Mouse (Mus musculus): ENCODE data around the gene Hira. TPM values are rescaled to one million over a fixed set of nuclear protein-coding genes. Genes with fewer than 3 reads are reported as not detected.
A peak's percentile ranks its signal among the peaks of the same experiment; 100 is the strongest.

Hira gene
- polyA plus RNA-seq (2015; fragmentation: Nextera tagmentation; extraction: Ambion mirVana) = 2.2 and 3.0 TPM in 2 replicates

- Histone ChIP-seq H3K9me3 (replicated peaks; ENCODE audit: control insufficient read depth, low read length) (no peaks in the 10 kb centered on the region), H3K4me1 (ENCODE audit: control insufficient read depth, low read depth, low read length) (peaks cover 22% of the 10 kb centered on the region), H3K27me3 (ENCODE audit: control insufficient read depth, insufficient read depth, low read depth, low read length) (no peaks in the 10 kb centered on the region), H3K36me3 (ENCODE audit: control insufficient read depth, insufficient read depth) (peaks cover 12% of the 10 kb centered on the region; the same call in 1 of the 2 replicates), H3K9ac (ENCODE audit: low read depth, low read length) (peak within 1 kb of the TSS; percentile 91), H3K4me2 (ENCODE audit: low read depth, low read length) (peak within 1 kb of the TSS; percentile 98), H3K27ac (ENCODE audit: low read length) (peak within 1 kb of the TSS; percentile 98), H3K4me3 (ENCODE audit: low read depth, low read length) (peak within 1 kb of the TSS; percentile 93)
- ATAC-seq (ENCODE audit: low read depth) = peak; percentile 93
- WGBS (ENCODE audit: insufficient replicate concordance) = under 1% methylated on average over 76 of the region's 93 CpGs
Measured at GRCm38 (mm10) chr16:18876442-18877308, at the start of gene Hira, which contains the start of gene Mrpl40. Gene Hira (plus strand): TSS chr16:18877037. Gene Mrpl40 (minus strand): TSS chr16:18876862.

- peaks cover 41% of the 10 kb centered on the region for H3K36me3 ChIP-seq (ENCODE audit: control insufficient read depth, insufficient read depth)
- 83% methylated on average over 3 of the region's 3 CpGs for WGBS (ENCODE audit: insufficient replicate concordance)
- ATAC-seq (ENCODE audit: low read depth) = no peak
Measured at GRCm38 (mm10) chr16:18828630-18829029, 48.2 kb upstream of the Hira start.

GRCm38 (mm10) chr16:18829102-18829501 lies 47.7 kb upstream of the Hira start:
- H3K27me3 ChIP-seq (ENCODE audit: control insufficient read depth, insufficient read depth, low read depth, low read length) = no peaks in the 10 kb centered on the region
- no peak overlapping the region for H3K4me3 ChIP-seq (ENCODE audit: low read depth, low read length)
- no peak for ATAC-seq (ENCODE audit: low read depth)
- H3K4me1 ChIP-seq (ENCODE audit: control insufficient read depth, low read depth, low read length) = no peaks in the 10 kb centered on the region
- H3K9ac ChIP-seq (ENCODE audit: low read depth, low read length) = no peak overlapping the region
- peaks cover 43% of the 10 kb centered on the region for H3K36me3 ChIP-seq (ENCODE audit: control insufficient read depth, insufficient read depth)
- 88% methylated on average over 6 of the region's 6 CpGs for WGBS (ENCODE audit: insufficient replicate concordance)
- H3K9me3 ChIP-seq (replicated peaks; ENCODE audit: control insufficient read depth, low read length) = no peaks in the 10 kb centered on the region
- no peak overlapping the region for H3K27ac ChIP-seq (ENCODE audit: low read length)
- no peak overlapping the region for H3K4me2 ChIP-seq (ENCODE audit: low read depth, low read length)

More at GRCm38 (mm10) chr16:18828630-18829029, 48.2 kb upstream of the Hira start:
- Histone ChIP-seq H3K4me2 (ENCODE audit: low read depth, low read length) (no peak overlapping the region), H3K4me1 (ENCODE audit: control insufficient read depth, low read depth, low read length) (no peaks in the 10 kb centered on the region), H3K27me3 (ENCODE audit: control insufficient read depth, insufficient read depth, low read depth, low read length) (no peaks in the 10 kb centered on the region), H3K9ac (ENCODE audit: low read depth, low read length) (no peak overlapping the region), H3K9me3 (replicated peaks; ENCODE audit: control insufficient read depth, low read length) (no peaks in the 10 kb centered on the region), H3K27ac (ENCODE audit: low read length) (no peak overlapping the region), H3K4me3 (ENCODE audit: low read depth, low read length) (no peak overlapping the region)

- ATAC-seq (ENCODE audit: low read depth) = no peak
- Histone ChIP-seq H3K27ac (ENCODE audit: low read length) (no peak overlapping the region), H3K4me3 (ENCODE audit: low read depth, low read length) (no peak overlapping the region), H3K36me3 (ENCODE audit: control insufficient read depth, insufficient read depth) (peaks cover 15% of the 10 kb centered on the region), H3K9ac (ENCODE audit: low read depth, low read length) (no peak overlapping the region), H3K27me3 (ENCODE audit: control insufficient read depth, insufficient read depth, low read depth, low read length) (no peaks in the 10 kb centered on the region), H3K4me2 (ENCODE audit: low read depth, low read length) (no peak overlapping the region), H3K4me1 (ENCODE audit: control insufficient read depth, low read depth, low read length) (peaks cover 8% of the 10 kb centered on the region), H3K9me3 (replicated peaks; ENCODE audit: control insufficient read depth, low read length) (no peaks in the 10 kb centered on the region)
- 74% methylated on average over 2 of the region's 2 CpGs for WGBS (ENCODE audit: insufficient replicate concordance)
Measured at GRCm38 (mm10) chr16:18833486-18833885, 43.4 kb upstream of the Hira start.

- Histone ChIP-seq H3K4me3 (ENCODE audit: low read depth, low read length) (peak overlapping the region; percentile 77), H3K36me3 (ENCODE audit: control insufficient read depth, insufficient read depth) (peaks cover 13% of the 10 kb centered on the region), H3K4me1 (ENCODE audit: control insufficient read depth, low read depth, low read length) (peaks cover 8% of the 10 kb centered on the region), H3K27me3 (ENCODE audit: control insufficient read depth, insufficient read depth, low read depth, low read length) (no peaks in the 10 kb centered on the region), H3K9me3 (replicated peaks; ENCODE audit: control insufficient read depth, low read length) (no peaks in the 10 kb centered on the region), H3K4me2 (ENCODE audit: low read depth, low read length) (peak overlapping the region; percentile 80), H3K27ac (ENCODE audit: low read length) (no peak overlapping the region), H3K9ac (ENCODE audit: low read depth, low read length) (peak overlapping the region; percentile 94)
- ATAC-seq (ENCODE audit: low read depth) = no peak
- 34% methylated on average over 3 of the region's 3 CpGs for WGBS (ENCODE audit: insufficient replicate concordance)
Measured at GRCm38 (mm10) chr16:18836073-18836467, 40.8 kb upstream of the Hira start.

GRCm38 (mm10) chr16:18836468-18837208 lies 40.2 kb upstream of the Hira start, which contains the start of the genes 2510002D24Rik and Gm28539:
Gene 2510002D24Rik (plus strand): TSS chr16:18836578.
Gene Gm28539 (plus strand): TSS chr16:18836584.
- H3K27me3 ChIP-seq (ENCODE audit: control insufficient read depth, insufficient read depth, low read depth, low read length) = no peaks in the 10 kb centered on the region
- ATAC-seq (ENCODE audit: low read depth) = peak; percentile 99
- peak within 1 kb of the TSS; percentile 77 for H3K4me3 ChIP-seq (ENCODE audit: low read depth, low read length)
- WGBS (ENCODE audit: insufficient replicate concordance) = under 1% methylated on average over 46 of the region's 46 CpGs
- peak within 1 kb of the TSS; percentile 94 for H3K9ac ChIP-seq (ENCODE audit: low read depth, low read length)
- H3K9me3 ChIP-seq (replicated peaks; ENCODE audit: control insufficient read depth, low read length) = no peaks in the 10 kb centered on the region
- peak within 1 kb of the TSS; percentile 80 for H3K4me2 ChIP-seq (ENCODE audit: low read depth, low read length)
- peaks cover 13% of the 10 kb centered on the region for H3K36me3 ChIP-seq (ENCODE audit: control insufficient read depth, insufficient read depth)
- H3K27ac ChIP-seq (ENCODE audit: low read length) = peak within 1 kb of the TSS; percentile 60
- H3K4me1 ChIP-seq (ENCODE audit: control insufficient read depth, low read depth, low read length) = peaks cover 8% of the 10 kb centered on the region

DNA sequence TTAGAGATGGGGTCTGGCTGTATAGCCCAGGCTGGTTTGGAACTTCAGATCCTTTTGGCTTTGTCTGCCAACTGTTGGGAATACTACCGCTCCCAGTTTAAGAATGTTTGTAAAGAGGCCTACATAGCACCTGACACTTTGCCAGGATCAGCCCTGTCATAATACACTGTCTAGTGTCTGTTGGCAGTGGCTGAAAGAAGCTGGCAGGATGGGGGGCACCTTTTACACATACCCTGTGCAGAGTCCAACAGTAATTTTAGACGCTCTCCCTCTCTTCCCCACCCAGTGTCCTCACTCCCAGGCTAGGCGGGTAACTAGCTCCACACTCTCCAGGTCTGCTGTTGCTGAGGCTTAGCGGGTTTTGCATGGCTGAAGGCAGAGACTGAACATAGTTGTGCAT lies 38.5 kb upstream of the Hira start:
- H3K9me3 ChIP-seq (replicated peaks; ENCODE audit: control insufficient read depth, low read length) = no peaks in the 10 kb centered on the region
- H3K4me1 ChIP-seq (ENCODE audit: control insufficient read depth, low read depth, low read length) = peaks cover 8% of the 10 kb centered on the region
- H3K27ac ChIP-seq (ENCODE audit: low read length) = no peak overlapping the region
- H3K36me3 ChIP-seq (ENCODE audit: control insufficient read depth, insufficient read depth) = peaks cover 10% of the 10 kb centered on the region
- ATAC-seq (ENCODE audit: low read depth) = no peak
- 90% methylated on average over 4 of the region's 4 CpGs for WGBS (ENCODE audit: insufficient replicate concordance)
- no peak overlapping the region for H3K9ac ChIP-seq (ENCODE audit: low read depth, low read length)
- H3K27me3 ChIP-seq (ENCODE audit: control insufficient read depth, insufficient read depth, low read depth, low read length) = no peaks in the 10 kb centered on the region
- no peak overlapping the region for H3K4me3 ChIP-seq (ENCODE audit: low read depth, low read length)
- no peak overlapping the region for H3K4me2 ChIP-seq (ENCODE audit: low read depth, low read length)

DNA sequence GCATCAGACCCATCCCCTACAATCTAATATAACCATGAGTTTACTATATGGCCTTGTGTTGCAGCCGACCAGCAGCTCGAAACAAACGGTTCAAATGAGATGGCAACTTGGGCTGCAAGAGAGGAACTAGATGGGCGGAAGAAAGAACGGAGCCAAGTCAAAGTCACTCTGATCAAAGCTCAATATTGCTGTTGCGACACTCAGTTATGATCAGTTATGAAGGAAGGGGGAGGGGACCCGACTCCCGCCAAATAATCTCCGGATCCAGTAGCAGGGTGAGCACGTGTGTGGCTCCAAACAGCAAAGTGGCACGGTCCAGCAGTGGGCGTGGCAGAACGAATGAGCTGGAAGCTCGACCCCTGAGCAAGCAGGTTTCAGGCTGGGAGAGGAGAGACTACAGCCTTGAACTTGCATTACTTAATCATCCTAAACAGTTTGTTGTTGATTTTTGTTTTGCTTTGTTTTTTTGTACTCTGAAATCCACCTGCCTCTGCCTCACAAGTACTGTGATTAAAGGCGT lies 30.5 kb upstream of the Hira start:
- H3K36me3 ChIP-seq (ENCODE audit: control insufficient read depth, insufficient read depth) = no peaks in the 10 kb centered on the region
- no peaks in the 10 kb centered on the region for H3K9me3 ChIP-seq (replicated peaks; ENCODE audit: control insufficient read depth, low read length)

More for the DNA sequence above, 30.5 kb upstream of the Hira start:
- ATAC-seq (ENCODE audit: low read depth) = no peak
- Histone ChIP-seq H3K4me2 (ENCODE audit: low read depth, low read length) (no peak overlapping the region), H3K9ac (ENCODE audit: low read depth, low read length) (no peak overlapping the region), H3K4me3 (ENCODE audit: low read depth, low read length) (no peak overlapping the region), H3K27ac (ENCODE audit: low read length) (no peak overlapping the region), H3K27me3 (ENCODE audit: control insufficient read depth, insufficient read depth, low read depth, low read length) (no peaks in the 10 kb centered on the region), H3K4me1 (ENCODE audit: control insufficient read depth, low read depth, low read length) (no peaks in the 10 kb centered on the region)
- WGBS (ENCODE audit: insufficient replicate concordance) = 78% methylated on average over 15 of the region's 15 CpGs

Data from liver, embryonic 16.5 days (tissue).